Mouse (Mus musculus): ENCODE measurements around the gene Tmc3. TPM values are rescaled to one million over a fixed set of nuclear protein-coding genes. Genes with fewer than 3 reads are reported as not detected.

Tmc3 gene
- polyA plus RNA-seq (2012; rRNA removed): 0.20 and 0.66 TPM in 2 replicates

DNA sequence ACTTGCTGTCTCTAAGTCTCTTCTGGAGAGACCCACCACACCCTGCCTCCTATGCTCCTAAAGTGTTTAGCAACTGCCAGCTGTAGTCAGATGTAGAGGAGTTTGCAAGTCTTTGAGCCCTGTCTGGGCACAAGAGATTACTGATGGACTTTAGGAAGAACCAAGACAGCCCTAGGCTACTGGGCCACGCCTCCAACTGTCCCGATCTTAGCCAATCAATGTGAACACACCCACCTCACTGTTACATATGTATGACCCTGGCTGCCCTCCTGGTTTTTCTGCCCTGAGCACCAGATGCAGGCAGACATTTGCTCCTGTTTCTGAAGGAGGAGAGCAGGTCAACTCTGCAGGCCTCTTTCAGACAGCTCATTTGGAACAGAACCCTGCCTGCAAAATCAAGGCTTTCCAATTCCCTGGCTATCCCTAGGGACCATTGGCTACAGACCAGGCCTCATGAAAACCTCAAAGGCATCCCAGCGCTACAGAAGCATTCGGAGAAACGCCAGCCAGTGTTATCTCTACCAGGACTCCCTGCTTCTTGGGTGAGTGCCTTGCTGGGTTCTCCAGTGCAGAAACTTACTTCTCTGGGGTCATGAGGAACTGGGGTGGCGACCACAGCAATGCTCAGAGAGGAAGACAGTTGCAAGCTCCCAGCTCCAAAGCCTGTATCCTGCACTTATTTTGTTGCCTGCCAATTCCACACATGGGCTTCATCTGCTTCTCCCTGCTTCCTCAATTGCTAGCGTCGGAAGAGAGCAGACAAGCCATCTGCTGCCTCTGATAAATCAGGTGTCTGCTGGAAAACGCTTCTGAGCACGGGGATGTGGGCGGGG is at the start of gene Tmc3:
Gene Tmc3 (plus strand): TSS at position 289 of the 833 bp plus-strand sequence.

DNA sequence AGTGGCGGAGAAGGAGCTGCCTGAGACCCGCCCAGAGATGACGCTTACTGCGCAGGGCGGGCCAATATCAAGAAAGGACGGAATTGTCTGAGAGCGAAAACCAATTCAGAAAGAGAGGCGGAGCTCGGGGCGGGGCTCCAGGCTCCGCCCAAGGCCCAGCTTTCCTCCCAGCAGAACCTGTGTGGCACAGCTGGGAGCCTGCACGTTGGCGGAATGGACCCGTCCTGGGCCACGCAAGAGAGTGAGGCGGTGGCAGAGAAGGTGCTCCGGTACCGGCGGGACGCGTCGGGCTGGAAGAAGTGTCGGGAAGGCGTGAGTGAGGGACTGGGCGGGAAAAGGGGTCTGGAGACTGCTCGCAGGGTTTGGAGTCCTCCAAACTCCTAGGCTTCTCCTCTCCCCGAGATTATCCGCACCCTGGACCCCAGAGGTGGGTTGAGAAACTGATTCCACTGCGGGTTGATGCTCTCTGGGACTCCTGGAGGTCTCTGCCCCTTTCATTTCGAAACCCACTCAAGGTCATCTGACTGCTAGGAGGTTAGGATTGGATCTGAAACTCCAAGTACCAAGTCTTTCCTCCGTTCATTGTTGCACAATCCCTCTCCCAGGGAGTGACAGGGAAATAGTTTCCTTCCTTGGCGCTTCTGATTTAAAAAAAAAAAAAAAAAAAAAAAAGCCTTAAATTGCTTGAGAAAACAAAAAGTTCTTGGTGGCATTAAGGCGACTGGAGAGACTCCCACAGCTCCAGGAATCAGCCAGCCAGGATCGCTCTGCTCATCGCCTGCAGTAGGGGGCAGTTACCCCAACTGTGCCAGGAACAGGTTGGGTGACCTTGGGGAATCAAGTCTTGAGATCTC is 47.3 kb downstream of the Tmc3 start, which contains the start of gene Stard5:
Gene Stard5 (plus strand): TSS at position 132 of the 854 bp plus-strand sequence.

Other genes with a start within 250 kb of the Tmc3 start
- 14.1 and 16.1 TPM in 2 replicates for gene Stard5, start 47.0 kb downstream of the Tmc3 start, polyA plus RNA-seq (2012; rRNA removed)
- gene Il16, start 160.8 kb downstream of the Tmc3 start, polyA plus RNA-seq (2012; rRNA removed): 6.0 and 6.4 TPM in 2 replicates
- 2.2 and 2.3 TPM in 2 replicates for gene Cfap161, start 210.0 kb downstream of the Tmc3 start, polyA plus RNA-seq (2012; rRNA removed)

Data from ovary, adult 2 months (tissue).